Mouse (Mus musculus) heart, postnatal 14 days (tissue): ENCODE data around the gene Cryzl2. TPM values are rescaled to one million over a fixed set of nuclear protein-coding genes. Genes with fewer than 3 reads are reported as not detected.

Source experiments
- DNase-seq, 2 experiments: peaks; one replicate each; pipeline ENCODE4 v3.0.0; 2021 to 2022
- intact Hi-C: fragments of 180-260 bp; cut with DNase I; formaldehyde crosslinking; loops from one replicate; pipeline ENCODE4 v1.15.1; 2025
- total RNA-seq, 2 experiments: library from RNA; stranded (reverse); gene quantifications; 2 replicates each; pipeline ENCODE4 v1.2.3; 2021

Gene Cryzl2
- total RNA-seq, 2 experiments from 2014 or later, result 11.8 to 14.3 TPM

DNA sequence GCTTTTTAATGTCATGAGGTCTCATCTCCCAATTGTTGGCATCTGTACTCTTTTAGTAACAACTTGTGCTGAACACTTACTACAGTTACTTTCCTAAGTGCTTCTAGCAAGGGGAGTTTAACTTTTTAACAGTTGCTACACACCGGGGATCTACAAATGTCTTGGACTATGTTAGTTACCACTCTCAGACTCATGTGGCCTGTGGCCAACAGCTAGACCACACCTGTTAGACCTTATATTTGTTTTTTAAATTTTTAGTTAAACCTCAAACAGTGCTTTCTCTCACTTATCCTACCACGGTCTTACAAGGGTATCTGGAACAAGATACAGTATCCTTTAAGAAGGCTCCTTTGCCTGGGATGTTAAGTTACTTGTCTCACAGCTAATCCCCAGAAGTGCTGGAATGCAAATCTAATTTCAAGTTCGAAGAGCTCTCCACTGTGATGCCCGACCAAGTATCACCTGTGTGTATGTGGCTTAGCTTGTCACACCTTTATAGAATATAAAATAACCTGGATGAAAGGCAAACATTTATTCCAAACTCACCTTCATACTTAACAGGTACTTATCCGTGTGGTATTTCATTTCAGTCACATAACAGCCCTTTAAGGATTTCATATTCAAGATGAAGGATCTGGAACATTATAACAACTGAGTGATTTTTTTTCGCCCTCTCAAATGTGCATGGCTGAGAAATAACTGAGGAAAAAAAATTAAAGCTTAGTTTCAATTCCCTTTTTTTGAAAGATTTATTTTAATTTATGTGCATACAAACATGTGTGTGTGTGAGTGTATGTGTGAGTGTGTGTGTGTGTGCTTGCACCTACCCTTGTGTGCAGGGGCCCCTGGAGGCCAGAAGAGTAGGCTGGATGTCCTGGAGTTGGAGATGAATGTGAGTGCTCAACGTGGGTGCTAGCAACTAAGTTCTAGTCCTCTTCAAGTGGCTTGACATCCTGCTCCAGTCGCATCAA is 58.7 kb downstream of the Cryzl2 start:
- intact Hi-C loops, result no loop called here
- DNase-seq, result no peak

GRCm38 (mm10) chr1:157518111-157518523 is 59.7 kb downstream of the Cryzl2 start:
- DNase-seq, result peak; percentile 29 to 33
- intact Hi-C loops, result no loop called here

- no peak for DNase-seq
- intact Hi-C loops, result no loop called here
Measured at GRCm38 (mm10) chr1:157519396-157519795, 61.0 kb downstream of the Cryzl2 start.

- no peak for DNase-seq
Measured at GRCm38 (mm10) chr1:157522322-157522721, 63.9 kb downstream of the Cryzl2 start.

GRCm38 (mm10) chr1:157524775-157525174 is 66.4 kb downstream of the Cryzl2 start:
- intact Hi-C loops, result no loop called here
- no peak for DNase-seq

More at GRCm38 (mm10) chr1:157522322-157522721, 63.9 kb downstream of the Cryzl2 start:
- intact Hi-C loops, result no loop called here

DNA sequence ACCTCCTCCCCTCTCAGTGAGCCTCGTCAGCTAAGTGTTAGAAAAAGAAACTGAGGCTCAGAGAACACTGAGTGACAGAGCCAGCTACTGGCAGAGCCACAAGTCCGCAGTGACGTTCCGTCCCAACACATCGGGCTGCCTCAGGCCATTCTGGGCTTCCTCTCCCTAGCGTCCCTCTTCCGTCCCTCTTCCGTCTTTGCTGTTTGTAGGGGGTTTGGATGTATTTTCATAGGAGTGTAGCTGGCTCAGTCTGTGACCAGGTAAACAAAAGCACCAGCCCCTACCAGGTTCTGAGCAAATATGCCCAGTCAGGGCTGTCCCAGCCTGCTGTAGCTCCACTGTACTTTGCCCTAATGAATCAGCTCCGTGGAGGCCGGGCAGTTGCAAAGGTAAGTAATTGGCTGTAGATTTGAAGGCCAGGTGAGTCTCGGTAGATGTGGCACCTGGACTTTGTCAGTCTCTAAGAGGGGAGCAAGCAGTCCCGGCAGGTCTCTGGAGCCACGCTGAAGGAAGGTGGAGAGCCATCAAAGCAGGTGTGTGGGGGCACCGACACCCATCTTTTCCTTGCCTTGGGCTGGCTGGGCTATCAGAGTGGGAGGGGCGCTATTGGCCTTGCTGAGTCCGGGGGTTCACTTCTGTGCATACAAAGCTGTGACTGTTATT is 67.4 kb downstream of the Cryzl2 start:
- intact Hi-C loops, result no loop called here
- DNase-seq, result no peak

DNA sequence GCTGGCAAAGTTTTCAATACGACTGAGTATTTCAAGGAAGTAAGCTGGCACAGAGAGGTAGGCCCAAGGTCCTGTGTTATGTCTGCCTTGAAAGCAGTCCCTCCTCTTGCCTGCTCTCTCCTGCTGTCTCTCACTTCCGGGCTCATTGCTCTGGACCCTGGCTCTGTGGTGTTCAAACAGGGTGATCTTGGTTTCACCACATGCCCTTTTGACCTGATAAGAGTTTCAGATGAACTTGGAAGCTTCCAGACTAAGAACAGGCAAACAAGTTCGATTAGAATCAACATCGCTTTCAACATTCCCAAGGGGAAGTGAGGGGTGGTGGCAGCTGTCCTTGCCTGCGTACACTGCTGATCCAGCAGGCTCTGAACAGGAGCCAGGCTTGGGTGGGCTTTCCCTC is 68.2 kb downstream of the Cryzl2 start:
- intact Hi-C loops, result no loop called here

GRCm38 (mm10) chr1:157532826-157533460 is 74.6 kb downstream of the Cryzl2 start:
- intact Hi-C loops, result loop anchor here (10.0 kb wide), 1 partner anchor 398 kb away; no protein-coding TSS in a partner anchor
- no peak for DNase-seq

More for the DNA sequence above, 68.2 kb downstream of the Cryzl2 start:
- no peak for DNase-seq

- intact Hi-C loops, result loop anchor here (5.0 to 10.0 kb wide), 4 partner anchors 238 to 618 kb away; no protein-coding TSS in a partner anchor
- no peak for DNase-seq
Measured at GRCm38 (mm10) chr1:157535571-157535970, 77.2 kb downstream of the Cryzl2 start.

DNA sequence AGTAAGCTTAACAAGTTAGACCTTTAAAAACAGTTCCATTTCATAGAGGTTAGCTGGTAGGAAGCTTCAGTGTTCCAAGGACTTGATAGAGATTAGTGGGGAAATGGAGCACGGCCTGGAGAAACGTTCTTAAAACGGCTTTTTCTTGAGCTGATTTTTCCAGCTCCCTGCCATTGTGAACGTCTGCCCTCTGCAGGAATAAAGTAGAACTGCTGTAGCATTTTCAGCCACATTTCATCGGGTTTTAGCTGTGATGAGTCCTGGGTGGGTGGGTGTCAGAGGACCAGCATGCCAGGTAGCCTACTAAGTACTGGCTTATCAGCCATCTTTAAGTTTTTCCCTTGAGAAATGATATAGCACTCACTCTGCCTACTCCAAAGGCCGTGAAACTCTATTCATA is 78.1 kb downstream of the Cryzl2 start:
- intact Hi-C loops, result loop anchor here (2.0 to 10.0 kb wide), 5 partner anchors 78 to 619 kb away; partner anchors contain the start of gene Cryzl2
- DNase-seq, result peak; percentile 24 to 65

DNA sequence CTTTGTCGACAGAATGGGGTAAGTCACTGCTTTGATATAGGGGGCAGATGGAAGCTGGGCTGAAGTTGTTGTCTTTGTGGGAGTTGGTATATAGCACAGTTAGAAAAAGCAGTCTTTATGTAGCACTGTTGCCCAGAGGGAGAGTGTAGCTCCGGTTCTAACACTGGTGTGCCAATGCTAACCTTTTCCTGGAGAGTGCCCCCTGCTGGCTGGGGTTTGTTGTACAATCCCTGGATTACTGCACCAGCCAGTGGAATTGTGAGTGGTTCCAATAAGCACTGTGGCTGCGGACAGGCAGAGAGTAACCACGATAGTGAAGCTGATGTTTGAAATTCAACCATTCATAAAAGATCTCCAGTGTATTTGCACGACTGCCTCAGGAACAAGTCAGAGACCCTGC is 79.3 kb downstream of the Cryzl2 start:
- DNase-seq, result peak in 1 of 2 experiments; percentile 46
- intact Hi-C loops, result loop anchor here (2.0 to 10.0 kb wide), 5 partner anchors 79 to 620 kb away; partner anchors contain the start of gene Cryzl2

Other genes starting within 250 kb of the Cryzl2 start
- gene Rasal2, start 46.0 kb upstream of the Cryzl2 start, total RNA-seq, result 10 to 100 TPM; 33.0 to 36.5 TPM
- 1 to 10 TPM; 1.1 to 1.5 TPM for gene Sec16b, start 48.2 kb downstream of the Cryzl2 start, total RNA-seq